Mouse (Mus musculus): ENCODE results near the gene Pde1b. TPM values are rescaled to one million over a fixed set of nuclear protein-coding genes. Genes with fewer than 3 reads are reported as not detected.

Pde1b gene
- polyA plus RNA-seq, 1 experiment from 2014 or later, result 90.0 TPM

DNA sequence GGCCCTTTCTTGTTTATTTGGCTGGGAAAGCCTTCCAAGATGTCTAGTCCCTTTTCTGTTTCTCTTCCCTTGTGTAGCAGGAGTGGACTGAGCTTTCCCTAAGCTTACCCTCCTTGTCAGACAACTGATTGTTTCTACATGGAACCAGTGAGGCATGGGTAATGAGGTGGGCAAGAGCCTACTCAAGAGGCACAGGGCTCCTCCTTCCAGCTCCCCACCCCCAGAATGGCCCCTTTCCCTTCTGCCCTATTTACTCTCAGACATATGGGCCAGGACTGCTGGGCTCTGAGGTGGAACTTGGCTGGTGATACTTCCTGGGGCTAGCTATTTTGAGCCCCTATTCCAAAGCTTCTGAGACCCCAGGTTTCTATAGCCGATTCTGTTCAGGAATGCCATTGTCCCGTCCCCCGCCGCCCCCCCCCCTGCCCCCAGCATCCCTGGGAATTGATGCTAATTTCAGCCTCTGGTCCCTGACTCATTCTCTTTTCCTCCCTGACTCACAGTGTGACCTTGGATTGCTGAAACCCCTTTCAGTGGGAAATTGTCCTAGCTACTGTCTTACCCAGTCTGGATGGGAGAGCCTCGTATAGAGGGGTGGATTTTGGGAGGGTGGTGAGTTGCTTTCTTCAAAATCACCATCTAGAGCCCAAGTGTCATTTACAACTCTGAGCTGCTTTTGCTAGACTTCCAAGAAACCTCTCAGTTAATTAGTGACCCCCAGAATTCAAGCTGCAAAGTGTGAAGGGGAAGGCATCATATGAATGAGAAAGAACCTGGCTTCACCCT lies 16.0 kb downstream of the Pde1b start:
- H3K27me3 ChIP-seq (ENCODE audit: control insufficient read depth, insufficient read depth, low read length), result no peaks in the 10 kb centered on the region
- peak; percentile 69 for DNase-seq (ENCODE audit: low spot score)

DNA sequence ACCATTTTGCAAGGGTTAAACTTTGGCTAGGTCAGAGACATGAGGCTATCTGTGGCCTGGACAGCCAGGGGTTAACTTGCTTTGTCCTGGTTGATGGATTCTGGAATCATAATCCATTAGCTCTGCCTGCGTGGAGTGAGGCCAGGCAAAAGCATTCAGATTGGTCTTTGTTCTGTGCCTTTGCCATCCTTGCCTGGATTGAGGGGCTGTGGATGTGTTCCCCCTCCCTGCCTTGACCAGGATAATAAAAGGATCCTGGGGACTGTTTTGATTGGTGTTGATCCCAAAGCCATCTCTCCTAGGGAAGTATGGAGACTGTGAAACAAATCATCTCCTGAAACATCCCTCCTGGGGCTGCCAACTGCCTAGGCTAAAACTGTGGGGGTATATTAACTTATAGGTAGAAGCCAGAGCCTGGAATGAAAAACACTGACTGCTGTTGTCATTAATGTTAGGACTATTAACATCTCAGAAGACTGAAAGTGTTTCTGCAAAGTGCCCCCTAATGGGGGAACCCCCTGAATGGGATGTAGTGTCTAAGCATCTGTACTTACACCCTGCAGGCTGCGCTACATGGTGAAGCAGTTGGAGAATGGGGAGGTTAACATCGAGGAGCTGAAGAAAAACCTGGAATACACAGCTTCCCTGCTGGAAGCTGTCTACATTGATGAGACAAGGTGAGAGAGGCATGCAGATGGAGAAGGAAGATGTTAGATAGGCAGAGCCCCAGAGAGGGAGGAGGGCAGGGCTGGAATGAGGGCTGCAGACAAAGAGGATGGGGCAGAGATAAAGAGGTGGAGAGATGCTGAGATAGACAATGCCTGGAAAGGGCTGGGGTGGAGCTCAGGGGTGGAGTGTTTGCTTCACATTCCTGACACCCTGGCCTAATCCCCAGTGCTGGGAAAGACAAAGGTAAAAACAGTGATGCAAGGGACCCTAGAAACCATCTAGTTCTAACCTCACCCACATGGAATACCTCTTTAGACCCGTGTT lies 16.8 kb downstream of the Pde1b start:
- 8% methylated on average over 4 of the region's 4 CpGs for WGBS
- no peak overlapping the region for H3K4me3 ChIP-seq (replicated peaks; ENCODE audit: low read length)
- no peaks in the 10 kb centered on the region for H3K9me3 ChIP-seq (ENCODE audit: control insufficient read depth, low read length)
- H3K4me1 ChIP-seq (replicated peaks; ENCODE audit: control insufficient read depth, insufficient read depth, low read length), result peaks cover 61% of the 10 kb centered on the region
- peaks cover 27% of the 10 kb centered on the region for H3K36me3 ChIP-seq (replicated peaks; ENCODE audit: control insufficient read depth, insufficient read depth)
- no peaks in the 10 kb centered on the region for H3K27me3 ChIP-seq (ENCODE audit: control insufficient read depth, insufficient read depth, low read length)
- peak; percentile 70 for DNase-seq (ENCODE audit: low spot score)
- peak overlapping the region; percentile 24; the same call in 1 of the 2 replicates for H3K9ac ChIP-seq
- peak; percentile 77 for ATAC-seq (ENCODE audit: low FRiP score)
- peak overlapping the region; percentile 35 for H3K4me2 ChIP-seq (replicated peaks)
- H3K27ac ChIP-seq, result peak overlapping the region; percentile 93

More for the DNA sequence above, 16.0 kb downstream of the Pde1b start:
- Histone ChIP-seq H3K9me3 (ENCODE audit: control insufficient read depth, low read length) (no peaks in the 10 kb centered on the region), H3K4me2 (replicated peaks) (peak overlapping the region; percentile 35; the same call in 1 of the 2 replicates), H3K9ac (0 out of 2 replicates have a peak overlapping the region, but pooled peaks have one; percentile 24), H3K27ac (peak overlapping the region; percentile 93), H3K4me3 (replicated peaks; ENCODE audit: low read length) (no peak overlapping the region), H3K36me3 (replicated peaks; ENCODE audit: control insufficient read depth, insufficient read depth) (peaks cover 18% of the 10 kb centered on the region), H3K4me1 (replicated peaks; ENCODE audit: control insufficient read depth, insufficient read depth, low read length) (peaks cover 68% of the 10 kb centered on the region)
- peak; percentile 73 for ATAC-seq (ENCODE audit: low FRiP score)
- 2% methylated on average over 5 of the region's 5 CpGs for whole genome bisulfite sequencing

DNA sequence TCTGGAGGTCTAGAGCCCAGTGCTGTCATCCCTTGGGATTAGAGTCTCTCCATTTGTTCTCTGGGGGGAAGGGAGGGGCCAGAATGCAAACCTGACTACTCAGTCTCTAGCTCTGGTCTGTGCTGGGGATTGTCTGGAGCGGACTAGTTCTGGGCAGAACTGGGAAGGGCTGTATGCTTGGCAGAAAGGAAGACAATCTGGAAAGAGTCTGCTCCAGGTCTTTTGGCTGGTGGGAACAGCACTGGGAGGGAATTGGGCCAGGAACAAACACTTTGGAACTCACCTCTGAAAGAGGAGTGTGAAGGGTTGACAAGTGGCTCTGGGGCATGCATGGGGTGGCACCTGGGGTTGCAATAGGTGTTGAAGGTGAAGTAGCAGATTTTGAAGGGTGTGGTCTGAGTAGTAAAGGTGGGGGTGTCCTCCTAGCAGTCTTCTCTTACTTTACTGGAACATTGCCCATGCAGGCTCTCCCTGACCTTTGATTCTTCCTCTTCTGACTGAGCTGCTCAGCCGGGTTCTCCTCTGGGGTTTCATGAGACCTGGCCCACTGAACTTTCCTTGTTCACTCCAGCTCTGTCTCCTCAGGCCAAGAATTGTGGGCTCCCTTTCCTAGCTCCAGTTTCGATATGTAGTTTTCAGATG lies 19.7 kb downstream of the Pde1b start:
- 64% methylated on average over 3 of the region's 3 CpGs for WGBS
- no peak for DNase-seq (ENCODE audit: low spot score)
- Histone ChIP-seq H3K9me3 (ENCODE audit: control insufficient read depth, low read length) (no peaks in the 10 kb centered on the region), H3K27ac (no peak overlapping the region; the same call in 1 of the 2 replicates), H3K4me3 (replicated peaks; ENCODE audit: low read length) (no peak overlapping the region), H3K36me3 (replicated peaks; ENCODE audit: control insufficient read depth, insufficient read depth) (peaks cover 56% of the 10 kb centered on the region), H3K4me1 (replicated peaks; ENCODE audit: control insufficient read depth, insufficient read depth, low read length) (peaks cover 40% of the 10 kb centered on the region), H3K27me3 (ENCODE audit: control insufficient read depth, insufficient read depth, low read length) (no peaks in the 10 kb centered on the region), H3K9ac (no peak overlapping the region), H3K4me2 (replicated peaks) (no peak overlapping the region)
- no peak for ATAC-seq (ENCODE audit: low FRiP score)

DNA sequence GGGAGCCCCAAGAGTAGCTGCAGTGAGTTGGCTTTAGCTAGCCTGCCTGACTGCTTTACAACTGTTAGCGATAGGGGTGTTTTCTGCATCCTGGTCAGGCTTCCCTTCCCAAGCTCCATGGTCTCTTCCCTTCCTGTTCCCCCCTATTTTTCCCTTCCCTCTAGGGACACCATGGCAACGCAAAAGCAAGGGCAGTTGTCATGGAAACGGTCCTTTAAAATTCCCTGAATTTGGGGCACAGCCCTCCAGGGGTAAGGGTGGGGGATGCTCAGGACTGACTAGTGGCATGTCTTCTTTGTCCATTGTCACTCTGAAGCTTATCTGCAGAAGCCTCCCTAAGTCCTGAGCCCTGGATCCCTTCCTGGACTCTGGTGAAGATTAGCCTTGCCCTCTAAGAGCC lies 20.3 kb downstream of the Pde1b start:
- H3K36me3 ChIP-seq (replicated peaks; ENCODE audit: control insufficient read depth, insufficient read depth), result peaks cover 62% of the 10 kb centered on the region

DNA sequence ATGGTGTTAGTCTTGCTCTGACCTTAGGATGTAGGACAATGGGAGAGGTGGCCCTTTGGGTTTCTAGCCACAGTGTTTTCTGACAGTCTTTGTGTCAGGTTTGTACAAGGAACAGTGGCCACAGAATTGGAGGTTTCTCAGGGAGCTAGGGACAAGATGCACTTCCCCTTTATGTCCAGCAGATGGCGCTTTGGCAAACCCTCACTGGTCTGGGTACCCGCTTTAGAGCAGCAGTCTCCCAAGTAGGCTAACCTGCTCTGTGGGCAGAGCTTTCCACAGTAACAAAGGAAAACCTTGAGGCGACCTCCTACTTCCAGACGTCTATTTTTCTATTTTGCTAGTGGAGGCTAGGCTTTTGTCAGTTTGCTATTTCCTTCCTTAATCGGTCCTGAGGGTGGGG lies 27.5 kb downstream of the Pde1b start:
- no peaks in the 10 kb centered on the region for H3K9me3 ChIP-seq (ENCODE audit: control insufficient read depth, low read length)
- 6% methylated on average over 5 of the region's 5 CpGs for WGBS
- no peak overlapping the region for H3K4me3 ChIP-seq (replicated peaks; ENCODE audit: low read length)
- H3K27me3 ChIP-seq (ENCODE audit: control insufficient read depth, insufficient read depth, low read length), result no peaks in the 10 kb centered on the region
- peak overlapping the region; percentile 71 for H3K27ac ChIP-seq
- ATAC-seq (ENCODE audit: low FRiP score), result peak; percentile 73
- peak; percentile 89 for DNase-seq (ENCODE audit: low spot score)
- H3K36me3 ChIP-seq (replicated peaks; ENCODE audit: control insufficient read depth, insufficient read depth), result peaks cover 39% of the 10 kb centered on the region
- peak overlapping the region; percentile 31; the same call in 1 of the 2 replicates for H3K9ac ChIP-seq
- H3K4me1 ChIP-seq (replicated peaks; ENCODE audit: control insufficient read depth, insufficient read depth, low read length), result no peaks in the 10 kb centered on the region; the same call in 1 of the 2 replicates
- H3K4me2 ChIP-seq (replicated peaks), result no peak overlapping the region

More for the DNA sequence above, 20.3 kb downstream of the Pde1b start:
- 23% methylated on average over 3 of the region's 3 CpGs for WGBS
- H3K4me1 ChIP-seq (replicated peaks; ENCODE audit: control insufficient read depth, insufficient read depth, low read length), result peaks cover 39% of the 10 kb centered on the region
- no peak for DNase-seq (ENCODE audit: low spot score)
- no peak overlapping the region for H3K4me3 ChIP-seq (replicated peaks; ENCODE audit: low read length)
- no peak overlapping the region for H3K27ac ChIP-seq
- no peak for ATAC-seq (ENCODE audit: low FRiP score)
- no peak overlapping the region for H3K4me2 ChIP-seq (replicated peaks)
- H3K9ac ChIP-seq, result no peak overlapping the region
- H3K9me3 ChIP-seq (ENCODE audit: control insufficient read depth, low read length), result no peaks in the 10 kb centered on the region
- no peaks in the 10 kb centered on the region for H3K27me3 ChIP-seq (ENCODE audit: control insufficient read depth, insufficient read depth, low read length)

DNA sequence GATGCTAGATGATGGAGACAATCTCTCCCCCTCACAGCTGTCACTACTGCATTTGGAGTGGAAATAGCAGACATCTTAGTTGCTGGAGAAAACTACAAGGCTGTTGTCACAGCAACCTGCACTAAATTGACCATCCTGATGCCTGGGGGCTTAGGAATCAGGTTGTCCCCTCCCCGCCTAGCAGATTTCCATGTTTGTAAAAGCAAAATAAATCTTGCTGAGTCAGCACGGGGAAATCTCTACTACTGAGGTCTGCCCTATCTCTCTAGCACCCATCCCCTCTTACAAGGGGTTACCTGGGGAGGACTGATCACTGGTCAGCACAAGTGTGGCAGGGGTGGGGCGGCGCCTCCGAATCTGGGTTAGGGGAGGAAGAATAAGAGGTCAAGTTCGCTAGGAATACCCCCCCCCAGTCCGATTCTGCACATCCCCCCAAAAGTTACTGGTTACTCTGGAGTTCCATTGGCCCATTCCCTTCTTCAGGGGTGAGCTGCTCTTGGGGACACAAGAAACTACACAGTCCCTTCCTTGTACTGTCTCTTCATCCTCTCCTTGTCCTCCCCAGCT lies 31.3 kb downstream of the Pde1b start:
- Histone ChIP-seq H3K9ac (no peak overlapping the region), H3K27ac (no peak overlapping the region), H3K27me3 (ENCODE audit: control insufficient read depth, insufficient read depth, low read length) (no peaks in the 10 kb centered on the region), H3K9me3 (ENCODE audit: control insufficient read depth, low read length) (no peaks in the 10 kb centered on the region), H3K36me3 (replicated peaks; ENCODE audit: control insufficient read depth, insufficient read depth) (peaks cover under 1% of the 10 kb centered on the region; the same call in 1 of the 2 replicates), H3K4me3 (replicated peaks; ENCODE audit: low read length) (no peak overlapping the region), H3K4me1 (replicated peaks; ENCODE audit: control insufficient read depth, insufficient read depth, low read length) (peaks cover 18% of the 10 kb centered on the region; the same call in 1 of the 2 replicates), H3K4me2 (replicated peaks) (no peak overlapping the region)
- 96% methylated on average over 7 of the region's 7 CpGs for WGBS
- DNase-seq (ENCODE audit: low spot score), result no peak
- ATAC-seq (ENCODE audit: low FRiP score), result no peak

DNA sequence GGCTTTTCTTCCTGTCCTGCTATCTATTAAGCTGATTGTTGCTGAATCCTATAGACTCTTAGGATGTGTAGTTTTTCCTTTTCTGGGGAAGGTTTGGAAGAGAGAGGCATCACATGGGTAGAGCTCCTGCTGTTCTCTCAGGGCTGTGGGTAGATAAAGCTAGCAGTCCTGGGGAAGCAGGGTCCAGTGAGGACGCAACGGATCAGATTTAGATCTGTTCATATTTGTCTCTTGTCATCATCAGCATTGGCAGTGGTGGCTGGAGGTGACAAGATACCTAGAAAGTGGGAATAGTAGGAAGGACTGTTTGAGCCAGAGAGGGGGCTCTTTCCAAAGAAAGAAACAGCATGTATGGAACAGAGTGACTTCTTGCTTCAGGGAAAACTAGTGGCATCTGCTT lies 32.2 kb downstream of the Pde1b start:
- no peak overlapping the region for H3K4me3 ChIP-seq (replicated peaks; ENCODE audit: low read length)
- no peaks in the 10 kb centered on the region; the same call in 1 of the 2 replicates for H3K36me3 ChIP-seq (replicated peaks; ENCODE audit: control insufficient read depth, insufficient read depth)
- no peak for DNase-seq (ENCODE audit: low spot score)
- peaks cover 18% of the 10 kb centered on the region; the same call in 1 of the 2 replicates for H3K4me1 ChIP-seq (replicated peaks; ENCODE audit: control insufficient read depth, insufficient read depth, low read length)
- H3K27me3 ChIP-seq (ENCODE audit: control insufficient read depth, insufficient read depth, low read length), result no peaks in the 10 kb centered on the region
- no peak overlapping the region for H3K9ac ChIP-seq
- 84% methylated on average over 2 of the region's 2 CpGs for WGBS
- H3K27ac ChIP-seq, result no peak overlapping the region
- no peaks in the 10 kb centered on the region for H3K9me3 ChIP-seq (ENCODE audit: control insufficient read depth, low read length)
- no peak overlapping the region for H3K4me2 ChIP-seq (replicated peaks)
- ATAC-seq (ENCODE audit: low FRiP score), result no peak

DNA sequence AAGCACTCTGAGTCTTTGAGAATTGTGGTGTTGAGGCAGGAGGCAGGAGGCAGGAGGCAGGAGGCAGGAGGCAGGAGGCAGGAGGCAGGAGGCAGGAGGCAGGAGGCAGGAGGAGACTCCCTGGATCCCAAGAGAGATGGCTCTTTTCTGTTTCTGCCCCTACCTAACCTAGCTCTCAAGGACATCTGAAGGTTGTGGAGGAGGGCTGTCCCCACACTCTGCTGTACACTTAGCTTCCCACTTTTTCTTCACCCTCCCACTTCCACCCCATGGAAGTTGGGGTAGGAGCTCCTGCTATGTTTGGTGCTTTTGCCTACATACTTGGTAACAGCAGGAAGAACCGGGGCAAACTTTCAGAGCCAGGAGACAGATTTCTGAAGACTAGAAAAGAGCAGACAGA lies 33.0 kb downstream of the Pde1b start:
- H3K36me3 ChIP-seq (replicated peaks; ENCODE audit: control insufficient read depth, insufficient read depth), result no peaks in the 10 kb centered on the region; the same call in 1 of the 2 replicates
- ATAC-seq (ENCODE audit: low FRiP score) (no peak), DNase-seq (ENCODE audit: low spot score) (no peak)
- H3K4me1 ChIP-seq (replicated peaks; ENCODE audit: control insufficient read depth, insufficient read depth, low read length), result peaks cover 18% of the 10 kb centered on the region; the same call in 1 of the 2 replicates
- no peak overlapping the region for H3K4me3 ChIP-seq (replicated peaks; ENCODE audit: low read length)
- no peak overlapping the region for H3K9ac ChIP-seq
- H3K27me3 ChIP-seq (ENCODE audit: control insufficient read depth, insufficient read depth, low read length), result no peaks in the 10 kb centered on the region
- H3K27ac ChIP-seq, result no peak overlapping the region
- H3K9me3 ChIP-seq (ENCODE audit: control insufficient read depth, low read length), result no peaks in the 10 kb centered on the region
- 81% methylated on average over 1 of the region's 1 CpGs for WGBS
- H3K4me2 ChIP-seq (replicated peaks), result no peak overlapping the region
